Mouse (Mus musculus): ENCODE measurements around the gene 2310011J03Rik. TPM values are rescaled to one million over a fixed set of nuclear protein-coding genes. Genes with fewer than 3 reads are reported as not detected.

2310011J03Rik gene
- polyA plus RNA-seq, 1 experiment from 2014 or later = 40.8 TPM

DNA sequence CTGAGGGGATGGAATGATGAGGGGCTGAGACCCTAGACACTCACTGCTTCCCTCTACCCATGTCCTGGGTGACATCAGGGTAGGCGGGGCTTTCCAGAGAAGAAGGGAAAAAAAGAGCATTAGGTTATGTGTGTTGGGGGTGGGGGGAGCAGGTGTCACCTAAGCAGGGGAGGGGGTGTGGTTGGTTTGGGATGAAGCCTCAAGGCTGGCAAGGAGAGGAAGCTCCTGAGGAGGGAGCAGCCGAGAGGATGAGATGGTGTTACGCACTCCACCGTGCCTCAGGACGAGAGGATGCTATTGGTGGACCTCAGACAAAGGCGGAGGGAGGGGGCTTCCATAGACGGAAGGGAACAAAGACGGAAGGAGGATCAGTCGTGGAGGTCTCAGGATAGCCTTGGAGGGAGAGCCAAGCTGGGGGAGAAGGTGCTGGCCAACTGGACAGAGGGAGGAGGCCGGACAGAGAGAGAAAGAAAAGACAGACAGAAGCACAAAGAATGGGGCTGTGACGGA, 19.6 kb downstream of the 2310011J03Rik start:
- H3K27ac ChIP-seq (ENCODE audit: low read depth, low read length) = peak overlapping the region; percentile 98
- peaks cover 41% of the 10 kb centered on the region for H3K4me1 ChIP-seq (ENCODE audit: control insufficient read depth, insufficient read depth, low read length)
- H3K4me2 ChIP-seq (ENCODE audit: low read length) = peak overlapping the region; percentile 75
- peak; percentile 95 for DNase-seq (ENCODE audit: low spot score)
- WGBS = 5% methylated on average over 11 of the region's 11 CpGs
- ATAC-seq = peak; percentile 76
- H3K27me3 ChIP-seq (replicated peaks; ENCODE audit: control insufficient read depth, insufficient read depth, low read length) = no peaks in the 10 kb centered on the region
- no peaks in the 10 kb centered on the region for H3K9me3 ChIP-seq (replicated peaks; ENCODE audit: control insufficient read depth, low read length)
- peak overlapping the region; percentile 99 for H3K9ac ChIP-seq (ENCODE audit: low read length)
- H3K4me3 ChIP-seq (ENCODE audit: low read depth, low read length) = peak overlapping the region; percentile 74
- peaks cover 42% of the 10 kb centered on the region for H3K36me3 ChIP-seq (ENCODE audit: control insufficient read depth, insufficient read depth, low read length)

DNA sequence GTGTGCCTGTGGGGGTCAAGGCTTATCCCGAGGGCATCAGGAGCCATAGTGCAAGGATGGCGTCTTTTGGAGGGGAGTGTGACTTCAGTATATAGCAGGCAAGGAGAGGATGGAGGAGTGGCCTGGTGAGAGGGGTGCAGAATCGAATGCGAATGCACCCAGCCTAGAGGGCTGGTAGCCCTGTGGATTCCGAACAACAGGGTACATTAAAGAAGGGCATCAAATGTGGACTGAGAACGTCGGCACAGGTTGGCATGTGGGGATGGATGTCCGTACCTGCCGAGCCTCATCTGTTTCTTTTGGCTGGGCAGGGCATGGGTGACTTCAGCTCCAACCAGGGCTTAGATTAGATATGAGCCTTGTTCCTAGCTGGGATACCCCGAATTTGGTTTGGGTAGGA, 20.5 kb downstream of the 2310011J03Rik start:
- no peak for DNase-seq (ENCODE audit: low spot score)
- Histone ChIP-seq H3K9ac (ENCODE audit: low read length) (peak overlapping the region; percentile 99), H3K4me2 (ENCODE audit: low read length) (peak overlapping the region; percentile 75), H3K4me3 (ENCODE audit: low read depth, low read length) (peak overlapping the region; percentile 74), H3K4me1 (ENCODE audit: control insufficient read depth, insufficient read depth, low read length) (peaks cover 44% of the 10 kb centered on the region), H3K27ac (ENCODE audit: low read depth, low read length) (peak overlapping the region; percentile 98), H3K27me3 (replicated peaks; ENCODE audit: control insufficient read depth, insufficient read depth, low read length) (no peaks in the 10 kb centered on the region), H3K9me3 (replicated peaks; ENCODE audit: control insufficient read depth, low read length) (no peaks in the 10 kb centered on the region), H3K36me3 (ENCODE audit: control insufficient read depth, insufficient read depth, low read length) (peaks cover 37% of the 10 kb centered on the region)
- no peak for ATAC-seq
- WGBS = 41% methylated on average over 10 of the region's 10 CpGs

DNA sequence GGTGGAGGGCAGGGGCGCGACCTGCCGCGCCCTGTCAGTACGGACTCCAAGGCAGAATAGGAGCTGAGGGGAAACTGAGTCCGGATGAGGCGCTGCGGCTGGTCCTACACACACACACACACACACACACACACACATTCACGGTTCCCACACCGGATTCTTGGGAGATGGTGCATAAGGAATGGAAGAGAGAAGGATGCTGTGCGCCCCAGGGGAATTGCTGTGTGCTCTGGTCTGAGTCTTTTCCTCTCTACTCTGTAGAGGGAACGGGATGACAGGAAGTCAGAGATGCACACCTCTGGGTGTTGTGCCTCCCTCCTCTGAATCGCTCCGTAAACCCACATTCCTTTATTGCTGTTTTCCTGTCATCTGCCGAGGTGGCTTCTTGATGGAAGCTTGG, 21.0 kb downstream of the 2310011J03Rik start:
- WGBS = 4% methylated on average over 13 of the region's 15 CpGs
- DNase-seq (ENCODE audit: low spot score) = peak; percentile 49
- peak overlapping the region; percentile 99 for H3K9ac ChIP-seq (ENCODE audit: low read length)
- H3K4me1 ChIP-seq (ENCODE audit: control insufficient read depth, insufficient read depth, low read length) = peaks cover 39% of the 10 kb centered on the region
- H3K27me3 ChIP-seq (replicated peaks; ENCODE audit: control insufficient read depth, insufficient read depth, low read length) = no peaks in the 10 kb centered on the region
- ATAC-seq = peak; percentile 2; the same call in 1 of the 2 replicates
- H3K4me3 ChIP-seq (ENCODE audit: low read depth, low read length) = peak overlapping the region; percentile 74
- peaks cover 37% of the 10 kb centered on the region for H3K36me3 ChIP-seq (ENCODE audit: control insufficient read depth, insufficient read depth, low read length)
- H3K27ac ChIP-seq (ENCODE audit: low read depth, low read length) = peak overlapping the region; percentile 98
- H3K9me3 ChIP-seq (replicated peaks; ENCODE audit: control insufficient read depth, low read length) = no peaks in the 10 kb centered on the region
- peak overlapping the region; percentile 75 for H3K4me2 ChIP-seq (ENCODE audit: low read length)

DNA sequence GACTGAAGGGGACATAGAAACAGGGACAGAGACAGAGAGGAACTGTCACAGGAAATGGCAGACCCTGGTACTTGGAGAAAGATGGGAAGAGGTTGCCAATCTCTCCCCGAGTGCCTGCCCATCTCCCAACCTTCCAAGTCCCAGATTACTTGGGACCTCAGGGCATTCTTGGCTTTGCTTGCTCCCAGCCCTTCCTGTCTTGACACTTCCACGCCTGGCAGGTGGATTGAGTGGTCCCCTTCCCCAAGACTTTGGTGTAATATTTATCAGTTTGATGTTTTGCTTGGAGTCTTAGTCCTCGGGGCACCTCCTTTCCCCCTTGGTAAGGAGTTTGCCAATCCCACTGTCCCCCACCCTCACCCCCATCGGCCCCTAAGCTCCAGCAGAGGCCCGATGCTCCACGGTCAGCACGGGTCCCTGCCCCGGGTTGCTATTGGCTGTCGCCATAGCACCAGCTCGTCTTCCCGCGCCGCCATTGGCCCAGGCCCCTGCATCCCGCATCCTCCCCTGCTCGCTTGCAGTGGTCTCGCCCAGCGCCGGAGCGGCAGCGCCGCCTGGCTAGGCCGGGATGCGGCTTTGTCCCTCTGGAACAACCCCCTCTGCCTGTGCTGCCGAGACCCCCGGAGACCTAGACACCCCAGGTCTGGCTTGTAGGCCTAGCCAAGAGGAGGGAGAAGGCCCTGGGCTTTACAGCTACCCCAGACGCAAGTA, 21.6 kb downstream of the 2310011J03Rik start:
- peak overlapping the region; percentile 99 for H3K9ac ChIP-seq (ENCODE audit: low read length)
- H3K9me3 ChIP-seq (replicated peaks; ENCODE audit: control insufficient read depth, low read length) = no peaks in the 10 kb centered on the region
- ATAC-seq (peak; percentile 83), DNase-seq (ENCODE audit: low spot score) (peak; percentile 96)
- H3K4me2 ChIP-seq (ENCODE audit: low read length) = peak overlapping the region; percentile 75
- peaks cover 37% of the 10 kb centered on the region for H3K36me3 ChIP-seq (ENCODE audit: control insufficient read depth, insufficient read depth, low read length)
- peak overlapping the region; percentile 74 for H3K4me3 ChIP-seq (ENCODE audit: low read depth, low read length)
- peaks cover 39% of the 10 kb centered on the region for H3K4me1 ChIP-seq (ENCODE audit: control insufficient read depth, insufficient read depth, low read length)
- peak overlapping the region; percentile 98 for H3K27ac ChIP-seq (ENCODE audit: low read depth, low read length)
- 1% methylated on average over 26 of the region's 26 CpGs for WGBS
- H3K27me3 ChIP-seq (replicated peaks; ENCODE audit: control insufficient read depth, insufficient read depth, low read length) = no peaks in the 10 kb centered on the region

DNA sequence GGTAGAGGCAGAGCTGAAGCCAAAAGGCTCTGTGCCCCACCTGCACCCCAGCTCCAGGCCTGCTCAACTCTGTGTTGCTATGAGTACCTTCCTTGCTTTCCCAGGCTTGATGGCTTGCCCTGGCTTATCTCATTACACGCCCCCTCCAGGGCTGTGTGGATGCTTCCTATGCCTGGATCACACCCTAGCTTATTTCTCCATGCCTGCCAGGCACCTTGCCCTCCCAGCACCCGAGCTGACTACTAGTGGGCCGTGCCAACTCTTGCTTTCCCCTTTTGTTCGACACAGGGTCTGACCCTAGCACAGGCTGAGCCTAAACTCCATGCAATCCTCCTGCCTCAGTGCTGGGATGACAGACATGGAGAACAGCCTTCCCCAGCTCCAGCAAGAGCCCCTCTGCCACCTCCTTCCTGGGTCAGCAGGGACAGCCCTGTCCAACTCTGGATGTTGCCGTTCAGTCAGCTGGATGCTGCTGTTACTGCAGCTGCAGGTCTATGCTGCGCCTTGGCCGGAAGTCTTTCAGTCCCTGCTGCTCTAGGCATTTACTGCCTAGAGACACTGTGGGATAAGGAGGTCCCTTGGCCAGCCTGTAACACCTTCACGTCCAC, 22.7 kb downstream of the 2310011J03Rik start:
- Histone ChIP-seq H3K36me3 (ENCODE audit: control insufficient read depth, insufficient read depth, low read length) (peaks cover 32% of the 10 kb centered on the region), H3K4me2 (ENCODE audit: low read length) (peak overlapping the region; percentile 75), H3K4me1 (ENCODE audit: control insufficient read depth, insufficient read depth, low read length) (peaks cover 43% of the 10 kb centered on the region), H3K4me3 (ENCODE audit: low read depth, low read length) (no peak overlapping the region), H3K9ac (ENCODE audit: low read length) (peak overlapping the region; percentile 29; the same call in 1 of the 2 replicates), H3K9me3 (replicated peaks; ENCODE audit: control insufficient read depth, low read length) (no peaks in the 10 kb centered on the region), H3K27ac (ENCODE audit: low read depth, low read length) (peak overlapping the region; percentile 98; the same call in 1 of the 2 replicates), H3K27me3 (replicated peaks; ENCODE audit: control insufficient read depth, insufficient read depth, low read length) (no peaks in the 10 kb centered on the region)
- no peak for ATAC-seq
- WGBS = 70% methylated on average over 8 of the region's 8 CpGs
- DNase-seq (ENCODE audit: low spot score) = no peak

DNA sequence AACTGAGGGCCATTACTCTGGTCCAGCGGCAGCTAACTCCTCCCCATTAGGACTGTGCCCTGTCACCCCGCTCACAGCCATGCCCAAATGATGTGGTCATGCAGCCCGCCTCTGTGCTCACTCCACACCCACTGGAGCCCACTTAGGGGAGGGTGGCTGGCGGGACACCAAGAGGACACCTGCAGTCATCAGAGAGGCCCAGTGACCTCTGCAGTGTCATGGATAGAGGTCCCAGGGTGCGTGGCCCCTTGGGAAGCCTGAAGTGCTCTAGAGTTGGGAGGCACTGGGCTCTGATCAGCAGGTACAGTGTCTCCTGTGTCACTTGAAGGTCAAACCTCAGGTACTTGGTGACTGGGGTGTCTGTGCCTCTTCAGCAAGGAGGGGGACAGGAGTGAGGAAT, 23.5 kb downstream of the 2310011J03Rik start:
- H3K4me1 ChIP-seq (ENCODE audit: control insufficient read depth, insufficient read depth, low read length) = peaks cover 36% of the 10 kb centered on the region
- peak overlapping the region; percentile 57 for H3K4me2 ChIP-seq (ENCODE audit: low read length)
- no peak for ATAC-seq
- peak overlapping the region; percentile 35 for H3K4me3 ChIP-seq (ENCODE audit: low read depth, low read length)
- peaks cover 24% of the 10 kb centered on the region for H3K36me3 ChIP-seq (ENCODE audit: control insufficient read depth, insufficient read depth, low read length)
- no peak for DNase-seq (ENCODE audit: low spot score)
- H3K27ac ChIP-seq (ENCODE audit: low read depth, low read length) = peak overlapping the region; percentile 89
- peak overlapping the region; percentile 62 for H3K9ac ChIP-seq (ENCODE audit: low read length)
- no peaks in the 10 kb centered on the region for H3K9me3 ChIP-seq (replicated peaks; ENCODE audit: control insufficient read depth, low read length)
- H3K27me3 ChIP-seq (replicated peaks; ENCODE audit: control insufficient read depth, insufficient read depth, low read length) = no peaks in the 10 kb centered on the region
- WGBS = 80% methylated on average over 5 of the region's 5 CpGs

DNA sequence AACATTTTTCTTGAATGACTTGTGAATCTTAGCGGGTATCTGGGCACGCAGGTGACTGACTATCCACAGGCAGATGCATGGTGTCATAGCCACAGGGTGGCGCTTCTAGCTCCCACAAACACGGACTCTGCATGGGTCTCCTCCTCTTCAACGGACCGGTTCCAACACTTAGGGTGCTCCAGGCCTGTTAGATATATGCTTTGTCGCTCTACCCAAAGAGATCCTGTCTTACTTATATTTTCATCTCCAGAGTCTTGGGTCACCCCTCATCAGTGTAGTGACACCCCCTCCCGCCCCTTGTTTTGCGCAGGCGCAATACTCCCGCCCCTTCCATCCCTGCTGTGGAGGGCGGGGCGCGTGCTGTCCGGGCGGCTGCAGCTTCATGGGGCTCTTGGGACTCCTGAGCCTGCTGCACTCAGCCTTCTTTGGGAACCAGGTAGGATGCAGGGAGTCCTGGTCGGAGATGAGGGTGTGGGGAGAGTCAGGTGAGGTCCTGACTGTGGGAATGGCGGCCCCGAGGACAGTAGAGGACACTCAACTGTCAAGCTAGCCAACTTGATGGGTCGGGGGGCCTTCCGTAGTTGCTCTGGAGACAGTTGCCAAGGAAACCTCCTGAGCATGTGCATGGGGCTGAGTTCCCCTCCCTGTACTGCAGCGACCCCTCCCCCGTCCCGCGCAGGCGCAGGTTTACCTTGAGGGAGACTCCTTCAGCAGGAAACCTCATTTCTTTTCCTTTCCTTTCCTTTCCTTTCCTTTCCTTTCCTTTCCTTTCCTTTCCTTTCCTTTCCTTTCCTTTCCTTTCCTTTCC, 24.5 kb downstream of the 2310011J03Rik start, which contains the start of gene Apc2:
Gene Apc2, plus strand, starts transcription at position 360 of the 808 bp plus-strand sequence.
- H3K4me2 ChIP-seq (ENCODE audit: low read length) = peak within 1 kb of the TSS; percentile 57
- WGBS = under 1% methylated on average over 26 of the region's 26 CpGs
- H3K4me1 ChIP-seq (ENCODE audit: control insufficient read depth, insufficient read depth, low read length) = peaks cover 35% of the 10 kb centered on the region
- peak within 1 kb of the TSS; percentile 89 for H3K27ac ChIP-seq (ENCODE audit: low read depth, low read length)
- peak; percentile 95 for DNase-seq (ENCODE audit: low spot score)
- peak within 1 kb of the TSS; percentile 62 for H3K9ac ChIP-seq (ENCODE audit: low read length)
- peak within 1 kb of the TSS; percentile 35 for H3K4me3 ChIP-seq (ENCODE audit: low read depth, low read length)
- H3K9me3 ChIP-seq (replicated peaks; ENCODE audit: control insufficient read depth, low read length) = no peaks in the 10 kb centered on the region
- no peaks in the 10 kb centered on the region for H3K27me3 ChIP-seq (replicated peaks; ENCODE audit: control insufficient read depth, insufficient read depth, low read length)
- ATAC-seq = peak; percentile 56
- peaks cover 21% of the 10 kb centered on the region for H3K36me3 ChIP-seq (ENCODE audit: control insufficient read depth, insufficient read depth, low read length)

DNA sequence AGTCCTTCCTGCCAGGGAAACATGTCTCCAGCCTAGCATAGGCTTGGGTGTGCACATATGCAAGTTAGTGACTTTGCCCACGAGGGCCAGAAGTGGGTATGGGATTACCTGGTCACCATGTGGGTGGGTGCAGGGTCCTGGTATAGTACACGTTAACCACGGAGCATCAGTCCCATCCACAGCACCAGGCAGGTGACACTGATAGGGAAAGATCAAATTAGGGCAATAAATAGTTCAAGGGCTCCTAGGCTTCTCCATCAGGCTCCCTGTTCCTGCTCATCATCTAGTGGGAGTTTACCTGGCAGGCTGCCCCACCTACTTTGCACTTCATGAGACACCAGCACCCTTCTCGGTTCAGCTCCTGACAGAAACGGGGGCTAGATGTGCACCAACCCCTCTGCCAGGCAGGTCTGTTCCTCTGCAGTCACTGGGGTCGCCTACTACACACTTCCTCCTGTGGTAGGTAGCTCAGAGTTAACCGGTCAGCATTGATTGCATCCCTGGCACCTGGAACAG, 25.5 kb downstream of the 2310011J03Rik start:
- H3K9ac ChIP-seq (ENCODE audit: low read length) = peak overlapping the region; percentile 62
- H3K4me2 ChIP-seq (ENCODE audit: low read length) = no peak overlapping the region; the same call in 1 of the 2 replicates
- peaks cover 35% of the 10 kb centered on the region for H3K4me1 ChIP-seq (ENCODE audit: control insufficient read depth, insufficient read depth, low read length)
- H3K27me3 ChIP-seq (replicated peaks; ENCODE audit: control insufficient read depth, insufficient read depth, low read length) = no peaks in the 10 kb centered on the region
- DNase-seq (ENCODE audit: low spot score) (no peak), ATAC-seq (no peak)
- H3K4me3 ChIP-seq (ENCODE audit: low read depth, low read length) = no peak overlapping the region
- H3K27ac ChIP-seq (ENCODE audit: low read depth, low read length) = peak overlapping the region; percentile 89; the same call in 1 of the 2 replicates
- WGBS = 38% methylated on average over 7 of the region's 7 CpGs
- H3K9me3 ChIP-seq (replicated peaks; ENCODE audit: control insufficient read depth, low read length) = no peaks in the 10 kb centered on the region
- peaks cover 21% of the 10 kb centered on the region for H3K36me3 ChIP-seq (ENCODE audit: control insufficient read depth, insufficient read depth, low read length)

All from forebrain, embryonic 14.5 days (tissue).